ENCODE assay signal across 21 mouse cellular contexts in the genomic region with DNA sequence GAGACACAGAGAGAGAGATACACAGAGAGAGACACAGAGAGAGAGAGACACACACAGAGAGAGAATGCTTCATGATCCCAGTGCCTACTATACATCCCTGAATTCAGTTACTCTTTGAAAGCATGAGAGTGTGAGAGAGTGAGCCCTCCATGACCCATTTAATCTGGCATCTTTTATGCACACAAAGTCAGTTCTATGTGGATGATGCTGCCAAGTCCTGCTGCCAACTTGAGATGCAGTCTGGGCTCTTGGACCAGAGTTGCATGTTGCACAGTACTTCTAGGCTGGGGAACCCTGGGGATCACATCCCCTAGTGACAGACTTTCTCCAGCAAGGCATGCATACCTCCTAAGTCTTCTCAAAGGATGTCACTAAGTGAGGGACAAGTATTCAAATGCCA.
"Had no signal": no experiment of that assay in that cellular context is flagged by ENCODE, and none has a peak within 500 bp of the region (broad histone marks: within the 10 kb centered on the region; RNA-seq: fewer than 3 reads in every experiment).

No protein-coding gene starts in this region.

- H3K4me1 ChIP-seq: kidney, embryonic 15.5 days; limb, embryonic 10.5 days; limb, embryonic 13.5 days; liver, embryonic 12.5 days; liver, embryonic 15.5 days; lung, embryonic 15.5 days; megakaryocyte, embryonic 14.5 days; midbrain, embryonic 10.5 days; stomach, embryonic 15.5 days had no signal

- H3K4me2 ChIP-seq: kidney, embryonic 15.5 days; limb, embryonic 13.5 days; liver, embryonic 12.5 days; liver, embryonic 15.5 days; lung, embryonic 15.5 days; stomach, embryonic 15.5 days had no signal

- H3K27me3 ChIP-seq: kidney, embryonic 15.5 days; limb, embryonic 13.5 days; liver, embryonic 12.5 days; liver, embryonic 15.5 days; lung, embryonic 15.5 days; megakaryocyte, embryonic 14.5 days; stomach, embryonic 15.5 days had no signal

- H3K9me3 ChIP-seq: kidney, embryonic 15.5 days; limb, embryonic 10.5 days; limb, embryonic 13.5 days; lung, embryonic 15.5 days; midbrain, embryonic 10.5 days; stomach, embryonic 15.5 days had no signal

- DNase-seq: kidney, postnatal 10 days; kidney, postnatal 36 days; layer of hippocampus, postnatal 36 days; liver; lung, adult 18-20 months; lung, postnatal 10 days; lung, postnatal 36 days; midbrain, embryonic 14.5 days; right cerebral cortex, postnatal 25 days; spleen, adult 18-20 months; thymus, postnatal 25 days had no signal

- H3K36me3 ChIP-seq: kidney, embryonic 15.5 days; limb, embryonic 10.5 days; limb, embryonic 13.5 days; liver, embryonic 12.5 days; liver, embryonic 15.5 days; lung, embryonic 15.5 days; midbrain, embryonic 10.5 days; stomach, embryonic 15.5 days had no signal

- H3K9ac ChIP-seq: kidney, embryonic 15.5 days; limb, embryonic 13.5 days; liver, embryonic 12.5 days; liver, embryonic 15.5 days; lung, embryonic 15.5 days; stomach, embryonic 15.5 days had no signal

- ATAC-seq: liver, embryonic 12.5 days had no signal

- H3K4me3 ChIP-seq: kidney, embryonic 15.5 days; left cerebral cortex, adult 2 months; limb, embryonic 10.5 days; limb, embryonic 13.5 days; liver, embryonic 12.5 days; liver, embryonic 15.5 days; lung, embryonic 15.5 days; megakaryocyte, embryonic 14.5 days; midbrain, embryonic 10.5 days; stomach, embryonic 15.5 days had no signal

- H3K27ac ChIP-seq: kidney, embryonic 15.5 days; left cerebral cortex, adult 2 months; limb, embryonic 10.5 days; limb, embryonic 13.5 days; liver, embryonic 12.5 days; liver, embryonic 15.5 days; lung, embryonic 15.5 days; midbrain, embryonic 10.5 days; stomach, embryonic 15.5 days had no signal
